Mouse (Mus musculus): ENCODE data around the gene 9230104L09Rik. TPM values are rescaled to one million over a fixed set of nuclear protein-coding genes. Genes with fewer than 3 reads are reported as not detected.

The 9230104L09Rik gene
- total RNA-seq, 1 experiment from 2014 or later = not detected

DNA sequence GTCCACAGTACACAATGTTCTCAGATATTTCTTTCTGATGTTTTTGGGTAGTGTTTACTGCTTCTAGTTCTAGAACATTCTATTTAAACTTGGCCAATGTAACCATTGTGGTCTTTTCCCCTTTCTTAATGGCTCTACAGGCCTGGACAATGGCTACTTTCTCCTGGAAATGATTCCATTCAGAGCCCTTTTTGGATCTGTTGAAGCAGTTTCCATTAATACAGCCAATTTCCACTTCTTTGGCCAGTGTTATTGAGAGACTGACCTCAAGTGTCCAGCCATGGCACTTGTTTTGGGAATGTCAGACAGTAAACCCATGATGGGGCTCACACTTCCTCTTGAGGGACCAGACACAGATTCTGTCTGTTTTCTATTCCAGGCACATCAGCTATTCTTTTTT lies 3.1 kb downstream of the 9230104L09Rik start:
- ATAC-seq (replicated peaks; ENCODE audit: insufficient number of reproducible peaks, low FRiP score, low TSS enrichment, poor library complexity, severe bottlenecking) = no peak

DNA sequence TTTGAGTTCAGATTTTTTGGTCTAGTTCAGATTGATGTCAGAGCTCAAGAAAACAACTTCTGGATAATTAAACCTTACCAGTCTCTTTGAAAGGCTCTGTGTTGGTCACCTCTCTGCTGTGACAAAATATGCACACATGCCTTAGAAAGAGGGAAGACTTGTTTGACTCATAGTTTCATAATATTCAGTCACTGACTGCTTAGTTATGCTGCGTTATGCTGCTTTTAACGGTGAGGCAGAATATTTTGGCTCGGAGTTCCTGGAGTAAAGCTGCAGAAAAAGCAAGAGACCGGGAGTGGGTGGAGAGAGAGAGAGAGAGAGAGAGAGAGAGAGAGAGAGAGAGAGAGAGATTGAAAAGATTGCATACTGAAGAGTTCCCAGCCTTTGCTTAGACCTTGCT lies 3.8 kb downstream of the 9230104L09Rik start:
- ATAC-seq (replicated peaks; ENCODE audit: insufficient number of reproducible peaks, low FRiP score, low TSS enrichment, poor library complexity, severe bottlenecking) = no peak

DNA sequence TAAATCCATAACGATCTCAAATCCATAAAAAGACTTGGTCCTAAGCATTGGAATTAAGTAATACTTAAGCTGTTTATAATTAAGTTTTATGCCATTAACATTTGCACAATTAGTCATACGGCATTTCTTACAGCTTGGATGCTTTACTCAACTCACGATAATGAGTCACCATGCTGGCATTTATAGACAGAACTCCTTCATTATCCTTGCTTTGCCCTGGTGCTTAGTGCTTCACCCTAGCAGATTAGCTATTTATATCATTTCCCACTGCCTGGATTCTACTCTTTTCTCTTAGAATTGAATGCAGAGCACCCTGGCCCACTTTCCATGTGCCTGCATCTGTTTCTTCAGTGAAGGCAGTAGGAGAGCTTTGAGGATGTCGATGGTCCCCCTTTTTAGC lies 7.3 kb downstream of the 9230104L09Rik start:
- no peak for ATAC-seq (replicated peaks; ENCODE audit: insufficient number of reproducible peaks, low FRiP score, low TSS enrichment, poor library complexity, severe bottlenecking)

- ATAC-seq (replicated peaks; ENCODE audit: insufficient number of reproducible peaks, low FRiP score, low TSS enrichment, poor library complexity, severe bottlenecking) = peak; percentile 80
These were observed 8.0 kb downstream of the 9230104L09Rik start for GRCm38 (mm10) chr2:148856630-148857400.

DNA sequence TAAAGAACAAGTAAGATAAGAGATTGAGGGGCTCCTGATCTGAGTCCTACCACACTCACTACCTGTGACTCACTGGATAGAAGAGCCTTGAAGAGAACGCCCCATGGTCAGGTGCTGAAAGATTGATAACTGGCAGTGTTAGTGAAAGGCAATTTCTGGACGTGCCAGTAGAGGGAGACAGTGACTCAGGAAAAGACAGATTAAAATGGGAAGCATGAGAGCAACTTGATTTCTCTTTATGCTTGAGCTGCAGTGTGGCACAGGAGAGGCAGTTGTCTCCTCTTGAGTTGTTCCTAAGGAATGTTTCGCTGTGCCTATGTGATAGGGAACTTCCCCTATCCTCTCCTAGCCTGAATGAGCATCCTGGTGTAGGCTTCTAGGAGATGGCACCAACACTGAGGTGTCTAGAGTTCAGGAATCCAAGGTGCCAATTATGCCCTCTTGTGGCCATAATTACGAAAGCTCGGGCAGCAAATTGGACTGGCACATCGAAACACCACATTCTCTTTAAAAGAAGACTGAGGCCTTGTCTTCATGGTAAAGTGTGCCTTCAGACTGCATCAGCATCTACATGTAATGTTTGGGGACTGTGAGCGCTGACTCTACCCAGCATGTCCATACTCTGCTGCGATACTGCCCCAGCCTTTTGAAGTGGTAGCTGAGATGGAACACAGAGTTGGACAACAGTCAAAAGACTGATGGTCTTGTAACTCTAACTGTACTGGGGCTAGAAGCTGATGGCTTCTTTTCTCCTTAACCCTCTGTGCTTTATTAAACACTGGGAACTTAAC lies 13.5 kb downstream of the 9230104L09Rik start:
- ATAC-seq (replicated peaks; ENCODE audit: insufficient number of reproducible peaks, low FRiP score, low TSS enrichment, poor library complexity, severe bottlenecking) = peak; percentile 80

DNA sequence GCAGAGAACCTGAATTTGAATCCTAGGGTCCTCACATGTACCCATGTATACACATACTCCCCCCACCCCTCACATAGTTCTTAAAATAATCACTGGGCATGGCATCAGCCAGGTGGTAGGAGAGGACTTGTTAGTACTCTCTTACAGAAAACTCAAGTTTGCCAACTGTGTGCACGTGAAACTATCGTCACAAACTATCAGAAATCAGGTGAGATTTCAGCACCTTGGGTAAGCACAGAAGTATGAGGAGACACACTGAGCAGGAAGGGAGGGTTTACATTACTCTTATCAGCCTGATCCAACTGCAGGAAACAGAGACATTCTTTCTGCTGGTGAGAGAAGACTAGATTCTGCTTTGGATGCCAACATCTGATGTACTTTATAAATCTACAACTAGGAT lies 25.6 kb downstream of the 9230104L09Rik start:
- no peak for ATAC-seq (replicated peaks; ENCODE audit: insufficient number of reproducible peaks, low FRiP score, low TSS enrichment, poor library complexity, severe bottlenecking)

- no peak for ATAC-seq (replicated peaks; ENCODE audit: insufficient number of reproducible peaks, low FRiP score, low TSS enrichment, poor library complexity, severe bottlenecking)
These were observed 26.6 kb downstream of the 9230104L09Rik start for GRCm38 (mm10) chr2:148838075-148838777.

GRCm38 (mm10) chr2:148834912-148835311 lies 29.9 kb downstream of the 9230104L09Rik start, which contains the start of gene Cst9:
Gene Cst9 (plus strand): TSS chr2:148835147.
- ATAC-seq (replicated peaks; ENCODE audit: insufficient number of reproducible peaks, low FRiP score, low TSS enrichment, poor library complexity, severe bottlenecking) = no peak

DNA sequence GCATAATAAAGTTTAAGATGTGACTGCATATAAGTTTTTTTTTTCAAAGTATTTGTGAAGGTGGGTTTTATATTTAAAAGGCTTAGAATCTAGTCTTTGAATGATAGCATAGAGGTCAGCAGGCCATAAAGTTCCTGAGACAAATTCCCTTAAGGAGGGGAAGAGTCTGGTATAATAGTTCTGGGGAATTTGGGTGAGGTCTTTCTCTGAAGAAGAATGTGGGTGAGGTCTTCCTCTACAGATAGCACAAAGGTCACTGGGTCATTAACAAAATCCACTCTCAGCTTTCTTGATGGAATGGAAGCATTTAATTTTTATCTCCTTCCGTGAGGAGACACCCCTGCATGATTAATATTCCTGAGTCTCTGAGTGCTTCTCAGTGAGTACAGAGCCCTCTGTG lies 38.9 kb downstream of the 9230104L09Rik start:
- ATAC-seq (replicated peaks; ENCODE audit: insufficient number of reproducible peaks, low FRiP score, low TSS enrichment, poor library complexity, severe bottlenecking) = no peak

DNA sequence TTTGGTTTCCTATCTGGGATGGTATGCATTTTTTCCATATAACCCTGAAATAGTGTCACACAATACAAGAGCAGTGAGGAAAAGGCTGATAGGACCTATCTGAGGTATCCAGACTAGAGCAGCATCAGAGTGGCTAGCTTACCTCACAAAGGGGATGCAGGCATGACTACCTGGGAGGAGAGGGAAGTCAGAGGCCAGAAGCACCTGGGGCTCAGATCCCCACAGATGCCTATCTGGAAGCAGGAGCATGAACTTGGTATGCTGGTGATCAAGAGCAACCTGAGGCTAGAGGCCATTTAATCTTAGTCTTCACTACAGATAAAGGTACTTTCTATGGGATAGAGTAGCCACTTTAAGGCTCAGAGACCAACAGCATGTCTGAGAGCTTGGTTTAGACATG lies 44.9 kb downstream of the 9230104L09Rik start, which contains the start of gene Cst13:
Gene Cst13 (plus strand): TSS at position 173 of the 400 bp plus-strand sequence.
- no peak for ATAC-seq (replicated peaks; ENCODE audit: insufficient number of reproducible peaks, low FRiP score, low TSS enrichment, poor library complexity, severe bottlenecking)

GRCm38 (mm10) chr2:148806696-148807095 lies 58.1 kb downstream of the 9230104L09Rik start:
- no peak for ATAC-seq (replicated peaks; ENCODE audit: insufficient number of reproducible peaks, low FRiP score, low TSS enrichment, poor library complexity, severe bottlenecking)

DNA sequence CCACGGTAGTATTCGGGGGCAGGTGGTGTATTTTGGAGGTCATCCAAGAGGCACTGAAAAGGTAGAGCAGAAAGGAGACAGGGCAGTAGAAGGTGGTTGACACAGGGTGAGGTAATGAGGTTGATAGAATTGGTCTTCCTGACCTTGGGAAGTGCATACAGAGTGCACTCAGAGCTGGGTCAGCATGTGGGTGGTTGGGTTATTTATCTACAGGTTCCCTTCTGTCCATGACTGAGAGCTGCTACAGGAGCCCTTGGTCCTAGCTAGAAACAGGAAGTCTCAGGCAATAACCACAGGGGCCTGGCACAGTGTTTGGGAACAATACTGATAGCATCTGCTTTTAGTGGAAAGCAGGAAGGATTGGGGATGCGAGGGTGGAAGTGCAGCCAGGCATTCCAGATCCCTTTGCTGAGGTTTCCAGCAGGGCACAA lies 63.3 kb downstream of the 9230104L09Rik start:
- ATAC-seq (replicated peaks; ENCODE audit: insufficient number of reproducible peaks, low FRiP score, low TSS enrichment, poor library complexity, severe bottlenecking) = no peak

- no peak for ATAC-seq (replicated peaks; ENCODE audit: insufficient number of reproducible peaks, low FRiP score, low TSS enrichment, poor library complexity, severe bottlenecking)
These were observed 66.4 kb downstream of the 9230104L09Rik start, which contains the start of gene Cst8 for GRCm38 (mm10) chr2:148798485-148798884. Gene Cst8 (plus strand): TSS chr2:148798785.

Other genes starting within 250 kb of the 9230104L09Rik start
- gene Nxt1, start 192.4 kb downstream of the 9230104L09Rik start, total RNA-seq (2017) = 17.6 to 24.0 TPM (median 23.1 TPM) in 3 replicates
- 24.9 to 31.9 TPM (median 29.6 TPM) in 3 replicates for gene Gzf1, start 184.0 kb downstream of the 9230104L09Rik start, total RNA-seq (2017)
- gene Napb, start 132.6 kb downstream of the 9230104L09Rik start, total RNA-seq (2017) = 0.32 to 0.78 TPM (median 0.57 TPM) in 3 replicates
- not detected in 3 replicates for gene Cstl1, start 114.7 kb downstream of the 9230104L09Rik start, total RNA-seq (2017)
- not detected in 3 replicates for gene Cst11, start 93.5 kb downstream of the 9230104L09Rik start, total RNA-seq (2017)
- not detected in 3 replicates for gene 8030411F24Rik, start 83.0 kb downstream of the 9230104L09Rik start, total RNA-seq (2017)
- gene Cst12, start 75.7 kb downstream of the 9230104L09Rik start, total RNA-seq (2017) = not detected in 3 replicates
- 0.87 TPM in 1 of 3 replicates, not detected in the others for gene Cst8, start 66.3 kb downstream of the 9230104L09Rik start, total RNA-seq (2017)
- 1.6 TPM in 1 of 3 replicates, not detected in the others for gene Cst13, start 45.0 kb downstream of the 9230104L09Rik start, total RNA-seq (2017)
- gene Cst9, start 29.9 kb downstream of the 9230104L09Rik start, total RNA-seq (2017) = not detected in 3 replicates
- 977 to 1,560 TPM (median 1,517 TPM) in 3 replicates for gene Cst3, start 10.7 kb upstream of the 9230104L09Rik start, total RNA-seq (2017)
- not detected in 3 replicates for gene Gm1330, start 138.2 kb upstream of the 9230104L09Rik start, total RNA-seq (2017)
- gene Gm10750, start 152.2 kb upstream of the 9230104L09Rik start, total RNA-seq (2017) = not detected in 3 replicates